Mouse (Mus musculus): ENCODE measurements around the gene Gm13271. TPM values are rescaled to one million over a fixed set of nuclear protein-coding genes. Genes with fewer than 3 reads are reported as not detected.
"Not testable (repeated sequence)": the region's sequence is repeated elsewhere in the genome, so short reads cannot be mapped to it uniquely, and the experiment has no call there.

The Gm13271 gene
- polyA plus RNA-seq, 2 experiments from 2014 or later, result not detected

GRCm38 (mm10) chr4:88760431-88760830, 5.8 kb downstream of the Gm13271 start:
- ATAC-seq, result not testable (repeated sequence)

GRCm38 (mm10) chr4:88761776-88762175, 7.1 kb downstream of the Gm13271 start:
- not testable (repeated sequence) for ATAC-seq

- not testable (repeated sequence) for ATAC-seq
Observed at GRCm38 (mm10) chr4:88762341-88762740, 7.7 kb downstream of the Gm13271 start.

DNA sequence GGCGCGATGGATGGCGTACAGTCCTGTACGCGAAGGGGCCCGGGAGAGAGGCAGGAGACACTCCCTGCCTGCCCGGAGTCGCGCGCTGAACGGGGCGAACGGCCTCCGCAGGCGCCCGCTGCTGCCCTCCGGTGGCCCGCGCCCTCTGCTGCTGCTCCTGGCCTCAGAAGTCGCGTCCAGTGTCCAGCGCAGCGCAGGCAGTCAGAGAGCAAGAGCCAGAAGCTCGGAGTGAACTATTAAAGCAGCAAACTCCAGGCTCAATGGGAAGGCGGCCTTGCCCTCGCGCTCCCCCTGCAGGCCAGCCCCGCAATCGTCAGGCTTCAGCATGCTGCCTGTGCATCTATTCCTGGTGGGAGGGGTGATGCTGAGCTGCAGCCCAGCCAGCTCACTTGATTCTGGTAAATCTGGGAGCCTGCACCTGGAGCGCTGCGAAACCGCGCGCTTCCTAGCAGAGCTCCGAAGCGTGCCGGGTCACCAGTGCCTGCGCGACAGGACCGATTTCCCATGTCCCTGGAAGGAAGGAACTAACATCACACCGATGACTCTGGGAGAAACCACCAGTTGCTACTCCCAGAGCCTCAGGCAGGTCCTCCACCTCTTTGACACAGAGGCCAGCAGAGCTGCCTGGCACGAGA, 8.8 kb downstream of the Gm13271 start:
- ATAC-seq, result not testable (repeated sequence)

DNA sequence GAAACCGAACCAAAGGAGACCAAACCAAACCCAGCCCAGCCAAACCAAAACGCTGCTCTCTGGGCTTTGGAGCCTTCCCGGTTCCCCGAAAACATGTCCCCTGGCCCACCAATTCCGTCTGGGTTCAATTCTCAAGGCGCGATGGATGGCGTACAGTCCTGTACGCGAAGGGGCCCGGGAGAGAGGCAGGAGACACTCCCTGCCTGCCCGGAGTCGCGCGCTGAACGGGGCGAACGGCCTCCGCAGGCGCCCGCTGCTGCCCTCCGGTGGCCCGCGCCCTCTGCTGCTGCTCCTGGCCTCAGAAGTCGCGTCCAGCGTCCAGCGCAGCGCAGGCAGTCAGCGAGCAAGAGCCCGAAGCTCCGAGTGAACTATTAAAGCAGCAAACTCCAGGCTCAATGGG, 18.9 kb downstream of the Gm13271 start, which contains the start of gene Gm13290:
Gene Gm13290 (plus strand): TSS at position 301 of the 400 bp plus-strand sequence.
- ATAC-seq, result not testable (repeated sequence)

DNA sequence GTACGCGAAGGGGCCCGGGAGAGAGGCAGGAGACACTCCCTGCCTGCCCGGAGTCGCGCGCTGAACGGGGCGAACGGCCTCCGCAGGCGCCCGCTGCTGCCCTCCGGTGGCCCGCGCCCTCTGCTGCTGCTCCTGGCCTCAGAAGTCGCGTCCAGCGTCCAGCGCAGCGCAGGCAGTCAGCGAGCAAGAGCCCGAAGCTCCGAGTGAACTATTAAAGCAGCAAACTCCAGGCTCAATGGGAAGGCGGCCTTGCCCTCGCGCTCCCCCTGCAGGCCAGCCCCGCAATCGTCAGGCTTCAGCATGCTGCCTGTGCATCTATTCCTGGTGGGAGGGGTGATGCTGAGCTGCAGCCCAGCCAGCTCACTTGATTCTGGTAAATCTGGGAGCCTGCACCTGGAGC, 22.0 kb downstream of the Gm13271 start, which contains the start of gene Gm13289:
Gene Gm13289 (plus strand): TSS at position 301 of the 400 bp plus-strand sequence.
- not testable (repeated sequence) for ATAC-seq

- ATAC-seq, result not testable (repeated sequence)
Observed at GRCm38 (mm10) chr4:88779550-88779949, 24.9 kb downstream of the Gm13271 start, which contains the start of gene Gm13272. TSS of gene Gm13272 (plus strand) at chr4:88779850.

GRCm38 (mm10) chr4:88780320-88780719, 25.7 kb downstream of the Gm13271 start:
- ATAC-seq, result not testable (repeated sequence)

DNA sequence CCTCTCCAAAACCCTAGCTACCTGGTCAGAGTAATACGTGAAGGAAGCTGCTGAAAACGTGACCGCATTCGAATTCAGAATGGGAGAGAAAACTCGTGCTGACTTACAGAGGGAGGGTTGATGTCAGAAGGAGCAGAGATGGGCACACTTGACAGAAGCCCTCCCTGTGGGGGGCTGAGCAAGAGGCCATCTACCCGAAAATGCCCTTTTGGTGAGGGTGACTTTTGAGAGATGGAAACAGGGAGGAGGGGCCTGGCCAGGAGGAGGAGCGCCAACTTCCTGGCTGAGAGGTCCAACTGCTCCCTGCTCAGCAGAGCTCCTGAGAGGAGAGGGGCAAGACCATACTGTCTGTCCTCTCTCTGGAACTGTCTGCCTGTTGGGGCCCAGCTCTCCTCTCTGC, 27.2 kb downstream of the Gm13271 start, which contains the start of gene Ifnz:
Gene Ifnz (plus strand): TSS at position 301 of the 400 bp plus-strand sequence.
- ATAC-seq, result not testable (repeated sequence)

DNA sequence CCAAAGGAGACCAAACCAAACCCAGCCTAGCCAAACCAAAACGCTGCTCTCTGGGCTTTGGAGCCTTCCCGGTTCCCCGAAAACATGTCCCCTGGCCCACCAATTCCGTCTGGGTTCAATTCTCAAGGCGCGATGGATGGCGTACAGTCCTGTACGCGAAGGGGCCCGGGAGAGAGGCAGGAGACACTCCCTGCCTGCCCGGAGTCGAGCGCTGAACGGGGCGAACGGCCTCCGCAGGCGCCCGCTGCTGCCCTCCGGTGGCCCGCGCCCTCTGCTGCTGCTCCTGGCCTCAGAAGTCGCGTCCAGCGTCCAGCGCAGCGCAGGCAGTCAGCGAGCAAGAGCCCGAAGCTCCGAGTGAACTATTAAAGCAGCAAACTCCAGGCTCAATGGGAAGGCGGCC, 27.7 kb downstream of the Gm13271 start:
- ATAC-seq, result not testable (repeated sequence)

GRCm38 (mm10) chr4:88785409-88785808, 30.7 kb downstream of the Gm13271 start, which contains the start of gene Gm13276:
TSS of gene Gm13276 (plus strand) at chr4:88785709.
- not testable (repeated sequence) for ATAC-seq

DNA sequence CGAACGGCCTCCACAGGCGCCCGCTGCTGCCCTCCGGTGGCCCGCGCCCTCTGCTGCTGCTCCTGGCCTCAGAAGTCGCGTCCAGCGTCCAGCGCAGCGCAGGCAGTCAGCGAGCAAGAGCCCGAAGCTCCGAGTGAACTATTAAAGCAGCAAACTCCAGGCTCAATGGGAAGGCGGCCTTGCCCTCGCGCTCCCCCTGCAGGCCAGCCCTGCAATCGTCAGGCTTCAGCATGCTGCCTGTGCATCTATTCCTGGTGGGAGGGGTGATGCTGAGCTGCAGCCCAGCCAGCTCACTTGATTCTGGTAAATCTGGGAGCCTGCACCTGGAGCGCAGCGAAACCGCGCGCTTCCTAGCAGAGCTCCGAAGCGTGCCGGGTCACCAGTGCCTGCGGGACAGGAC, 33.7 kb downstream of the Gm13271 start, which contains the start of gene Gm13277:
Gene Gm13277 (plus strand): TSS at position 231 of the 400 bp plus-strand sequence.
- not testable (repeated sequence) for ATAC-seq

DNA sequence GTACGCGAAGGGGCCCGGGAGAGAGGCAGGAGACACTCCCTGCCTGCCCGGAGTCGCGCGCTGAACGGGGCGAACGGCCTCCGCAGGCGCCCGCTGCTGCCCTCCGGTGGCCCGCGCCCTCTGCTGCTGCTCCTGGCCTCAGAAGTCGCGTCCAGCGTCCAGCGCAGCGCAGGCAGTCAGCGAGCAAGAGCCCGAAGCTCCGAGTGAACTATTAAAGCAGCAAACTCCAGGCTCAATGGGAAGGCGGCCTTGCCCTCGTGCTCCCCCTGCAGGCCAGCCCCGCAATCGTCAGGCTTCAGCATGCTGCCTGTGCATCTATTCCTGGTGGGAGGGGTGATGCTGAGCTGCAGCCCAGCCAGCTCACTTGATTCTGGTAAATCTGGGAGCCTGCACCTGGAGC, 36.6 kb downstream of the Gm13271 start, which contains the start of gene Gm13278:
Gene Gm13278 (plus strand): TSS at position 301 of the 400 bp plus-strand sequence.
- not testable (repeated sequence) for ATAC-seq

- ATAC-seq, result not testable (repeated sequence)
Observed at GRCm38 (mm10) chr4:88793936-88794675, 39.4 kb downstream of the Gm13271 start, which contains the start of gene Gm13275. TSS of gene Gm13275 (plus strand) at chr4:88794487.

DNA sequence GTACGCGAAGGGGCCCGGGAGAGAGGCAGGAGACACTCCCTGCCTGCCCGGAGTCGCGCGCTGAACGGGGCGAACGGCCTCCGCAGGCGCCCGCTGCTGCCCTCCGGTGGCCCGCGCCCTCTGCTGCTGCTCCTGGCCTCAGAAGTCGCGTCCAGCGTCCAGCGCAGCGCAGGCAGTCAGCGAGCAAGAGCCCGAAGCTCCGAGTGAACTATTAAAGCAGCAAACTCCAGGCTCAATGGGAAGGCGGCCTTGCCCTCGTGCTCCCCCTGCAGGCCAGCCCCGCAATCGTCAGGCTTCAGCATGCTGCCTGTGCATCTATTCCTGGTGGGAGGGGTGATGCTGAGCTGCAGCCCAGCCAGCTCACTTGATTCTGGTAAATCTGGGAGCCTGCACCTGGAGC, 42.4 kb downstream of the Gm13271 start, which contains the start of gene Gm13279:
Gene Gm13279 (plus strand): TSS at position 301 of the 400 bp plus-strand sequence.
- ATAC-seq, result not testable (repeated sequence)

DNA sequence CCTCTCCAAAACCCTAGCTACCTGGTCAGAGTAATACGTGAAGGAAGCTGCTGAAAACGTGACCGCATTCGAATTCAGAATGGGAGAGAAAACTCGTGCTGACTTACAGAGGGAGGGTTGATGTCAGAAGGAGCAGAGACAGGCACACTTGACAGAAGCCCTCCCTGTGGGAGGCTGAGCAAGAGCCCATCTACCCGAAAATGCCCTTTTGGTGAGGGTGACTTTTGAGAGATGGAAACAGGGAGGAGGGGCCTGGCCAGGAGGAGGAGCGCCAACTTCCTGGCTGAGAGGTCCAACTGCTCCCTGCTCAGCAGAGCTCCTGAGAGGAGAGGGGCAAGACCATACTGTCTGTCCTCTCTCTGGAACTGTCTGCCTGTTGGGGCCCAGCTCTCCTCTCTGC, 44.7 kb downstream of the Gm13271 start, which contains the start of gene Gm13285:
Gene Gm13285 (plus strand): TSS at position 301 of the 400 bp plus-strand sequence.
- ATAC-seq, result not testable (repeated sequence)

DNA sequence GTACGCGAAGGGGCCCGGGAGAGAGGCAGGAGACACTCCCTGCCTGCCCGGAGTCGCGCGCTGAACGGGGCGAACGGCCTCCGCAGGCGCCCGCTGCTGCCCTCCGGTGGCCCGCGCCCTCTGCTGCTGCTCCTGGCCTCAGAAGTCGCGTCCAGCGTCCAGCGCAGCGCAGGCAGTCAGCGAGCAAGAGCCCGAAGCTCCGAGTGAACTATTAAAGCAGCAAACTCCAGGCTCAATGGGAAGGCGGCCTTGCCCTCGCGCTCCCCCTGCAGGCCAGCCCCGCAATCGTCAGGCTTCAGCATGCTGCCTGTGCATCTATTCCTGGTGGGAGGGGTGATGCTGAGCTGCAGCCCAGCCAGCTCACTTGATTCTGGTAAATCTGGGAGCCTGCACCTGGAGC, 48.3 kb downstream of the Gm13271 start, which contains the start of gene Gm13287:
Gene Gm13287 (plus strand): TSS at position 301 of the 400 bp plus-strand sequence.
- not testable (repeated sequence) for ATAC-seq

Other genes with a start within 250 kb of the Gm13271 start
- gene Ifnb1, start 232.1 kb upstream of the Gm13271 start, polyA plus RNA-seq (2017; shearing (Covaris generic)), result not detected
- gene Ifna15, start 196.6 kb upstream of the Gm13271 start, polyA plus RNA-seq (2017; shearing (Covaris generic)), result not detected
- gene Ifna14, start 183.1 kb upstream of the Gm13271 start, polyA plus RNA-seq (2017; shearing (Covaris generic)), result not detected
- gene Ifna9, start 162.5 kb upstream of the Gm13271 start, polyA plus RNA-seq (2017; shearing (Covaris generic)), result not detected
- not detected for gene Ifna12, start 151.5 kb upstream of the Gm13271 start, polyA plus RNA-seq (2017; shearing (Covaris generic))
- gene C87499, start 120.5 kb upstream of the Gm13271 start, polyA plus RNA-seq (2017; shearing (Covaris generic)), result not detected
- gene Ifna13, start 110.4 kb upstream of the Gm13271 start, polyA plus RNA-seq (2017; shearing (Covaris generic)), result not detected
- not detected for gene Ifna16, start 77.9 kb upstream of the Gm13271 start, polyA plus RNA-seq (2017; shearing (Covaris generic))
- not detected for gene Ifna2, start 71.0 kb upstream of the Gm13271 start, polyA plus RNA-seq (2017; shearing (Covaris generic))
- gene Ifnab, start 63.5 kb upstream of the Gm13271 start, polyA plus RNA-seq (2017; shearing (Covaris generic)), result not detected
- gene Gm26566, start 33.1 kb upstream of the Gm13271 start, polyA plus RNA-seq (2017; shearing (Covaris generic)), result not detected
- 10 to 100 TPM; 31.9 to 33.2 TPM for gene Klhl9, start 32.4 kb upstream of the Gm13271 start, polyA plus RNA-seq (2017; shearing (Covaris generic))
- under 1 TPM in 1 of 2 experiments, not detected in 1; 0.37 TPM for gene Gm13283, start 5.3 kb downstream of the Gm13271 start, polyA plus RNA-seq (2017; shearing (Covaris generic))
- not detected for gene Gm13290, start 19.0 kb downstream of the Gm13271 start, polyA plus RNA-seq (2017; shearing (Covaris generic))
- not detected for gene Gm13289, start 22.1 kb downstream of the Gm13271 start, polyA plus RNA-seq (2017; shearing (Covaris generic))
- not detected for gene Gm13272, start 25.0 kb downstream of the Gm13271 start, polyA plus RNA-seq (2017; shearing (Covaris generic))
- gene Ifnz, start 27.3 kb downstream of the Gm13271 start, polyA plus RNA-seq (2017; shearing (Covaris generic)), result not detected
- gene Gm13276, start 30.8 kb downstream of the Gm13271 start, polyA plus RNA-seq (2017; shearing (Covaris generic)), result not detected
- gene Gm13277, start 33.8 kb downstream of the Gm13271 start, polyA plus RNA-seq (2017; shearing (Covaris generic)), result not detected
- gene Gm13278, start 36.7 kb downstream of the Gm13271 start, polyA plus RNA-seq (2017; shearing (Covaris generic)), result not detected
- not detected for gene Gm13275, start 39.6 kb downstream of the Gm13271 start, polyA plus RNA-seq (2017; shearing (Covaris generic))
- not detected for gene Gm13279, start 42.5 kb downstream of the Gm13271 start, polyA plus RNA-seq (2017; shearing (Covaris generic))
- under 1 TPM in 1 of 2 experiments, not detected in 1; 0.38 TPM for gene Gm13285, start 44.8 kb downstream of the Gm13271 start, polyA plus RNA-seq (2017; shearing (Covaris generic))
- not detected for gene Gm13287, start 48.4 kb downstream of the Gm13271 start, polyA plus RNA-seq (2017; shearing (Covaris generic))
- gene Gm13288, start 50.7 kb downstream of the Gm13271 start, polyA plus RNA-seq (2017; shearing (Covaris generic)), result not detected
- not detected for gene Ifna7, start 61.4 kb downstream of the Gm13271 start, polyA plus RNA-seq (2017; shearing (Covaris generic))
- gene Ifna11, start 65.1 kb downstream of the Gm13271 start, polyA plus RNA-seq (2017; shearing (Covaris generic)), result not detected
- not detected for gene Ifna6, start 72.5 kb downstream of the Gm13271 start, polyA plus RNA-seq (2017; shearing (Covaris generic))
- not detected for gene Ifna5, start 80.7 kb downstream of the Gm13271 start, polyA plus RNA-seq (2017; shearing (Covaris generic))
- gene Ifna4, start 87.0 kb downstream of the Gm13271 start, polyA plus RNA-seq (2017; shearing (Covaris generic)), result not detected
- gene Ifna1, start 95.2 kb downstream of the Gm13271 start, polyA plus RNA-seq (2017; shearing (Covaris generic)), result not detected
- not detected for gene Ifne, start 125.3 kb downstream of the Gm13271 start, polyA plus RNA-seq (2017; shearing (Covaris generic))